Mouse (Mus musculus): Measurements from ENCODE around the gene Eml4. TPM values are rescaled to one million over a fixed set of nuclear protein-coding genes. Genes with fewer than 3 reads are reported as not detected.

Gene Eml4
- polyA plus RNA-seq, 1 experiment: 4.2 TPM

DNA sequence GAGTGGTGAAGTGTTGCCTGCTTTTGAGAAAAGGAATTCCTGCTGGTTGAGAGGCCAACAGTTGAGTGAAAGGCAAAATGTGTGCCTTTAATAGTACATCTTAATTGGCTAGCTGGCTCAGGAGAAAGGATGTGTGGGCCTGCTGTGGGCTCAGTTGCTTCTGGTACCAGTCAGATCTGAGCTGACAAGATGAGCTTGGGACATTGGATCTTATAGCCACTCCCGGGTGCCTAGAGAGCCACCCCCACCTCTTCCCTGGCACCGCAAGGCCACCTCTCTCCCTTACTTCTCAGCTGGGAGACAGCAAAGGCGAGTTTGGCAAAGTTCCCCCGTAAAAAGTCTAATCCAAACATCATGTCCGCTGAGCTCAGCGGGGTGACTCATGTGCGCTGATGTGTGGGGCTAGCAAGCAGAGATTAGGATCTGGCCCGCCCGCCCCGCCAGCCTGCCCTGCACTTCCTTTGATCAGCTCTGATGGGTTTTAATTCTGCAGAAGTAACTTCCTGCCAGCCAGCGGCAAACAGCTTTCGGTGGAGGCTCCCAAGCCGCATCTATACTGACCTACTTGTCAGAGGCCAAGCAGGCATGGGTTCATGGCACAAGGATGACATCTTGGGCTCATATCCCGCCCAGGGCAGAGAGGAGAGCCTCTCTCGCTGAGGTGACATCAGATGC lies 38.4 kb upstream of the Eml4 start:
- peak overlapping the region; percentile 76 for H3K4me2 ChIP-seq (ENCODE audit: low read depth)
- no peaks in the 10 kb centered on the region for H3K79me2 ChIP-seq (ENCODE audit: control insufficient read depth, insufficient read depth)
- no peaks in the 10 kb centered on the region for H3K36me3 ChIP-seq (ENCODE audit: control insufficient read depth, insufficient read depth)
- peak overlapping the region; percentile 7 for H3K4me3 ChIP-seq
- no peaks in the 10 kb centered on the region for H3K27me3 ChIP-seq (ENCODE audit: control insufficient read depth, insufficient read depth, insufficient read length)
- no peak overlapping the region for H3ac ChIP-seq (ENCODE audit: control insufficient read depth, insufficient read length)
- TF ChIP-seq MYOD1 (IDR thresholded peaks at IDR 0.05; ENCODE audit: control insufficient read depth in 1 of 3, insufficient read length in 2 of 3, low read depth in 2 of 3) (no peak), REST (IDR thresholded peaks at IDR 0.05; ENCODE audit: insufficient read depth, insufficient read length) (no peak), POLR2A (IDR thresholded peaks at IDR 0.05; ENCODE audit: insufficient read length, low read depth) (no peak), SRF (IDR thresholded peaks at IDR 0.05; ENCODE audit: control insufficient read depth, insufficient read length, low read depth) (no peak), CEBPB (IDR thresholded peaks at IDR 0.05; ENCODE audit: insufficient read depth, poor library complexity, severe bottlenecking) (no peak), POLR2AphosphoS2 (IDR thresholded peaks at IDR 0.05; ENCODE audit: insufficient read length, low read depth) (no peak), TCF3 (IDR thresholded peaks at IDR 0.05; ENCODE audit: insufficient read length, low read depth) (no peak), TCF12 (IDR thresholded peaks at IDR 0.05; ENCODE audit: insufficient read depth, poor library complexity, severe bottlenecking) (no peak), MYOG (IDR thresholded peaks at IDR 0.05; ENCODE audit: control insufficient read depth in 1 of 3, insufficient read depth in 1 of 3, insufficient read length in 2 of 3, low read depth in 2 of 3) (no peak), USF1 (IDR thresholded peaks at IDR 0.05; ENCODE audit: low read depth) (no peak)

DNA sequence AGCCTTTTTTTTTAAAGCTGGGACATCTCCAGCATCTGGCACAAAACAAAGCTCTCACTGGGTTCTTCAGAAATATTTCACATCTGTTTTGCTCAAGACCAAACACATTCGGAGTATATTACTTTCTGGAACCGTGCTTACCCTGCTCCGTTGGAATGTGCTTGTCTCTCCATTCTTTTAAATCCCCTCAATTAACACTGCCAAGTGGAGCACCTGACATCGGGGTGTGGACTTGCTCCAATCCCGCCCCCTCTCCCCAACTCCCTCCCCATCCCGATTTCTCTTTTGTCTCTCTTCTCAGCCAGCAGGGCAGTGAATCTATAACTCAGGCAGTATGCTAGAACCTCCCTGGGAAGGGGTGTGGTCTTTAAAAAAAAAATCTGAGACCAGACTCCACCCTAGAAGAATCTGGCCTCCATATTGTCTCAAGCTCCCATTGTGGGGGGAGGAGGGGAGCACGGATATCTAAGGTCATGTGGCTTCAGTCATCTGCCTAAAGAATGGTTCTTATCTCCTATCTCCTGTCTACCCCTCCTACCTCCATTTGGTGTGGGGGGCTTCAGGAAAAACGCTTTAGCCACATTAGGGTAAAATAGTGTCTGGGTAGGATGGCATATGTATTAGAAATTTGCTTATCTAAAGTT lies 37.6 kb upstream of the Eml4 start:
- Histone ChIP-seq H3ac (ENCODE audit: control insufficient read depth, insufficient read length) (no peak overlapping the region), H3K27me3 (ENCODE audit: control insufficient read depth, insufficient read depth, insufficient read length) (no peaks in the 10 kb centered on the region), H3K79me2 (ENCODE audit: control insufficient read depth, insufficient read depth) (no peaks in the 10 kb centered on the region), H3K36me3 (ENCODE audit: control insufficient read depth, insufficient read depth) (no peaks in the 10 kb centered on the region), H3K4me3 (peak overlapping the region; percentile 7), H3K4me2 (ENCODE audit: low read depth) (peak overlapping the region; percentile 76)
- TF ChIP-seq TCF12 (IDR thresholded peaks at IDR 0.05; ENCODE audit: insufficient read depth, poor library complexity, severe bottlenecking) (no peak), MYOD1 (IDR thresholded peaks at IDR 0.05; ENCODE audit: control insufficient read depth in 1 of 3, insufficient read length in 2 of 3, low read depth in 2 of 3) (no peak), USF1 (IDR thresholded peaks at IDR 0.05; ENCODE audit: low read depth) (no peak), REST (IDR thresholded peaks at IDR 0.05; ENCODE audit: insufficient read depth, insufficient read length) (no peak), TCF3 (IDR thresholded peaks at IDR 0.05; ENCODE audit: insufficient read length, low read depth) (no peak), SRF (IDR thresholded peaks at IDR 0.05; ENCODE audit: control insufficient read depth, insufficient read length, low read depth) (no peak), MYOG (IDR thresholded peaks at IDR 0.05; ENCODE audit: control insufficient read depth in 1 of 3, insufficient read depth in 1 of 3, insufficient read length in 2 of 3, low read depth in 2 of 3) (no peak), POLR2AphosphoS2 (IDR thresholded peaks at IDR 0.05; ENCODE audit: insufficient read length, low read depth) (no peak), E2F4 (IDR thresholded peaks at IDR 0.05; ENCODE audit: insufficient read depth) (no peak), MAX (IDR thresholded peaks at IDR 0.05; ENCODE audit: low read depth) (no peak), POLR2A (IDR thresholded peaks at IDR 0.05; ENCODE audit: insufficient read length, low read depth) (no peak), CEBPB (IDR thresholded peaks at IDR 0.05; ENCODE audit: insufficient read depth, poor library complexity, severe bottlenecking) (no peak)

DNA sequence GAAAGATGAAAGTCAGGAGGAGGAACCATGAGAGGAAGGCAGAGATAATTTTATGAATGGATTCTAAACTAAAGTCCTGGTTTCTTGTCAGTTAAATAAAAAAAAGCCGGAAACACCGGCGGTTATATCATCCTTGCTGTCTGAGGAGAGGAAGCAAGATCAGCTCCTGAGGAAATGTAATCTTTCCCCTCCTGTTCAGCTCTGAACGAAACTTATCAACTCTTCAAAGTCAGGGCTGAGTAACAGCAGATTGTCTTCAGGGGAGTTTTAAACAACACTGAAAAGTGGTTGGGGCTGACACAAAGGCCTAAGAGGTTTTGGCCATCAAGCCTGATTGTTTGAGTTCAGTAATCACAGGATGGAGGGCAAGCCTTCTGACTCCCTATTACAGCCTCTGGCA lies 35.3 kb upstream of the Eml4 start:
- Histone ChIP-seq H3K27me3 (ENCODE audit: control insufficient read depth, insufficient read depth, insufficient read length) (no peaks in the 10 kb centered on the region), H3K4me2 (ENCODE audit: low read depth) (no peak overlapping the region), H3K4me3 (no peak overlapping the region), H3K79me2 (ENCODE audit: control insufficient read depth, insufficient read depth) (no peaks in the 10 kb centered on the region), H3ac (ENCODE audit: control insufficient read depth, insufficient read length) (no peak overlapping the region), H3K36me3 (ENCODE audit: control insufficient read depth, insufficient read depth) (no peaks in the 10 kb centered on the region)
- TF ChIP-seq MYOD1 (IDR thresholded peaks at IDR 0.05; ENCODE audit: control insufficient read depth in 1 of 3, insufficient read length in 2 of 3, low read depth in 2 of 3) (no peak), TCF3 (IDR thresholded peaks at IDR 0.05; ENCODE audit: insufficient read length, low read depth) (no peak), MAX (IDR thresholded peaks at IDR 0.05; ENCODE audit: low read depth) (no peak), REST (IDR thresholded peaks at IDR 0.05; ENCODE audit: insufficient read depth, insufficient read length) (no peak), TCF12 (IDR thresholded peaks at IDR 0.05; ENCODE audit: insufficient read depth, poor library complexity, severe bottlenecking) (no peak)

DNA sequence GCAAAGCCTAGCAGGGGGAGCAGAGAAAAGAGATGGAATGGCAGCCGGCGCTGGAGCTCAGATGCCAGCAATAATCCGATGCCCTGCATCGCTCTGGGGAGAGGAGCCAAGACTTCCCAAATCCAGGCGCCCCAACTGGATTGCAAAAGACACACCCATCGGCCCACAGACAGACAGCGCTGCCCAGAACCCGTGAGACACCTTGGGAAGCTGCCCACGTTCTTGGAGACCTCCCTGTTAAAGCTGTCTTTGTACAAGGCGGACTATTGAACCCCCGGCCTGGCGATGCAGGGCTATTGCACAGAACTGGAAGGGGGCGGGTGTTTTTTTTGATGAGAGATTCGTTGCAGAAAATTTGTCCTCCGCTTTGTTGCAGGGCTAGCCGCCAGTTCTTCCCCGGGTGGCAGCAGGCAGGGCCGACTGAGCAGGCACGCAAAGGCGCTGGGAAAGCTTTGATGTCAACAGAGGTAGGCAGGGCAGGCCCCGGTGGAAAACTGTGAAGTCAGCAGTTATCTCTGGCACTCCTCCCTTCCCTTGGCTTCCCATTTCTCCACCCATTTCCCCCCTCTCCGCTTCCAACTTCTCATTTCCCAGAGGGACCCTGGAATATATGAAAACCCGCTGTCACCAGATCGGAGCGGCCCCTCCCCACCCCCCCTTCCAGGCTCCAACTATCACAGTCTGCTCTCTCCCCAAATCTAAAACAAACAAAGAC lies 28.0 kb upstream of the Eml4 start:
- peak overlapping the region; percentile 79 for H3K4me2 ChIP-seq (ENCODE audit: low read depth)
- H3K79me2 ChIP-seq (ENCODE audit: control insufficient read depth, insufficient read depth): no peaks in the 10 kb centered on the region
- no peak for TF ChIP-seq MYOD1 (IDR thresholded peaks at IDR 0.05; ENCODE audit: control insufficient read depth in 1 of 3, insufficient read length in 2 of 3, low read depth in 2 of 3)
- no peak for TF ChIP-seq MAX (IDR thresholded peaks at IDR 0.05; ENCODE audit: low read depth)
- no peak for TF ChIP-seq E2F4 (IDR thresholded peaks at IDR 0.05; ENCODE audit: insufficient read depth)
- no peak for TF ChIP-seq USF1 (IDR thresholded peaks at IDR 0.05; ENCODE audit: low read depth)
- no peak for TF ChIP-seq POLR2AphosphoS2 (IDR thresholded peaks at IDR 0.05; ENCODE audit: insufficient read length, low read depth)
- TF ChIP-seq TCF12 (IDR thresholded peaks at IDR 0.05; ENCODE audit: insufficient read depth, poor library complexity, severe bottlenecking): no peak
- no peak for TF ChIP-seq POLR2A (IDR thresholded peaks at IDR 0.05; ENCODE audit: insufficient read length, low read depth)
- H3K36me3 ChIP-seq (ENCODE audit: control insufficient read depth, insufficient read depth): no peaks in the 10 kb centered on the region
- no peaks in the 10 kb centered on the region for H3K27me3 ChIP-seq (ENCODE audit: control insufficient read depth, insufficient read depth, insufficient read length)
- no peak overlapping the region for H3ac ChIP-seq (ENCODE audit: control insufficient read depth, insufficient read length)
- H3K4me3 ChIP-seq: peak overlapping the region; percentile 13
